Comparison of ENCODE assay signal across 16 mouse cellular contexts in genomic region chr9:78428185-78428584, GRCm38 (mm10). TPM values are rescaled to one million over a fixed set of nuclear protein-coding genes. Genes with fewer than 3 reads are reported as not detected.
DNase-seq lines count a peak whose midpoint lies in the region; ATAC-seq and TF ChIP-seq lines count a peak whose summit lies in the region.
"Had no signal": no experiment of that assay in that cellular context is flagged by ENCODE, and none has a peak within 500 bp of the region (broad histone marks: within the 10 kb centered on the region; RNA-seq: fewer than 3 reads in every experiment).

No protein-coding gene starts in this region.

- H3K27ac ChIP-seq in heart, embryonic 11.5 days (ENCODE audit: low read depth, low read length): no peak overlapping the region
- H3K27ac ChIP-seq in lung, postnatal 0 days (ENCODE audit: low read length): no peak overlapping the region
- no peak overlapping the region for H3K27ac ChIP-seq in liver, embryonic 11.5 days (ENCODE audit: low read depth, low read length)
- H3K27ac ChIP-seq in midbrain, embryonic 16.5 days (ENCODE audit: low read length): no peak overlapping the region
- H3K27ac ChIP-seq: heart, adult 2 months; intestine, embryonic 15.5 days had no signal

- 56% methylated on average over 6 of the region's 6 CpGs for WGBS in heart, embryonic 11.5 days (ENCODE audit: insufficient replicate concordance)
- 79% methylated on average over 6 of the region's 6 CpGs for WGBS in lung, postnatal 0 days
- WGBS in lung, adult 2 months: 82% methylated on average over 6 of the region's 6 CpGs
- WGBS in liver, embryonic 11.5 days: 41% methylated on average over 6 of the region's 6 CpGs
- WGBS in midbrain, embryonic 16.5 days: 74% methylated on average over 6 of the region's 6 CpGs

- no peaks in the 10 kb centered on the region for H3K36me3 ChIP-seq in heart, embryonic 11.5 days (ENCODE audit: control insufficient read depth, insufficient read depth, low read length)
- no peaks in the 10 kb centered on the region for H3K36me3 ChIP-seq in lung, postnatal 0 days (ENCODE audit: insufficient read depth, low read length)
- no peaks in the 10 kb centered on the region for H3K36me3 ChIP-seq in liver, embryonic 11.5 days (ENCODE audit: control insufficient read depth, insufficient read depth, low read length)
- no peaks in the 10 kb centered on the region for H3K36me3 ChIP-seq in midbrain, embryonic 16.5 days (ENCODE audit: control insufficient read depth, insufficient read depth, low read length)

- H3K9ac ChIP-seq in heart, embryonic 11.5 days (ENCODE audit: low read depth, low read length): no peak overlapping the region
- no peak overlapping the region for H3K9ac ChIP-seq in lung, postnatal 0 days (replicated peaks; ENCODE audit: low read depth)
- peak overlapping the region; percentile 54 for H3K9ac ChIP-seq in liver, embryonic 11.5 days (ENCODE audit: low read depth, low read length)
- H3K9ac ChIP-seq in midbrain, embryonic 16.5 days (ENCODE audit: low read depth, low read length): no peak overlapping the region

- H3K27me3 ChIP-seq in heart, embryonic 11.5 days (ENCODE audit: control insufficient read depth, insufficient read depth, low read length): no peaks in the 10 kb centered on the region; the same call in 1 of the 2 replicates
- no peaks in the 10 kb centered on the region for H3K27me3 ChIP-seq in lung, postnatal 0 days (replicated peaks; ENCODE audit: insufficient read depth, low read length)
- no peaks in the 10 kb centered on the region for H3K27me3 ChIP-seq in liver, embryonic 11.5 days (replicated peaks; ENCODE audit: control insufficient read depth, insufficient read depth, low read length)
- no peaks in the 10 kb centered on the region for H3K27me3 ChIP-seq in midbrain, embryonic 16.5 days (ENCODE audit: control insufficient read depth, insufficient read depth, low read depth, low read length)
- H3K27me3 ChIP-seq: intestine, embryonic 15.5 days had no signal

- H3K4me2 ChIP-seq in heart, embryonic 11.5 days: no peak overlapping the region
- 0 out of 2 replicates have a peak overlapping the region, but pooled peaks have one; percentile 63 for H3K4me2 ChIP-seq in lung, postnatal 0 days (replicated peaks; ENCODE audit: low read depth, low read length)
- H3K4me2 ChIP-seq in liver, embryonic 11.5 days: peak overlapping the region; percentile 59
- H3K4me2 ChIP-seq in midbrain, embryonic 16.5 days (ENCODE audit: low read length): no peak overlapping the region

- TF ChIP-seq POLR2A in lung, adult 2 months (IDR thresholded peaks at IDR 0.05; ENCODE audit: borderline replicate concordance, extremely low read depth, low read depth, low read length): no peak

- no peaks in the 10 kb centered on the region for H3K9me3 ChIP-seq in heart, embryonic 11.5 days (replicated peaks; ENCODE audit: control insufficient read depth, low read length)
- no peaks in the 10 kb centered on the region for H3K9me3 ChIP-seq in lung, postnatal 0 days (ENCODE audit: low read length)
- H3K9me3 ChIP-seq in liver, embryonic 11.5 days (ENCODE audit: control insufficient read depth, low read length): no peaks in the 10 kb centered on the region
- no peaks in the 10 kb centered on the region for H3K9me3 ChIP-seq in midbrain, embryonic 16.5 days (replicated peaks; ENCODE audit: control insufficient read depth, low read length, poor library complexity, severe bottlenecking)
- H3K9me3 ChIP-seq: intestine, embryonic 15.5 days had no signal

- no peak overlapping the region for H3K4me3 ChIP-seq in heart, embryonic 11.5 days (ENCODE audit: low read depth, low read length)
- no peak overlapping the region for H3K4me3 ChIP-seq in lung, postnatal 0 days (ENCODE audit: low read depth, low read length)
- H3K4me3 ChIP-seq in lung, adult 2 months (replicated peaks; ENCODE audit: extremely low read depth, low read depth, low read length): no peak overlapping the region
- peak overlapping the region; percentile 39 for H3K4me3 ChIP-seq in liver, embryonic 11.5 days (ENCODE audit: low read depth, low read length)
- no peak overlapping the region for H3K4me3 ChIP-seq in midbrain, embryonic 16.5 days (ENCODE audit: low read depth, low read length)
- H3K4me3 ChIP-seq: heart, adult 2 months had no signal

- ATAC-seq in heart, embryonic 11.5 days (replicated peaks; ENCODE audit: insufficient number of reproducible peaks, low FRiP score, low TSS enrichment): no peak
- peak; percentile 6; the same call in 1 of the 2 replicates for ATAC-seq in lung, postnatal 0 days
- ATAC-seq in liver, embryonic 11.5 days (replicated peaks; ENCODE audit: low FRiP score): peak; percentile 44
- peak; percentile 60 for ATAC-seq in neutrophil, adult 5-6 weeks (ENCODE audit: extremely low read depth, insufficient number of reproducible peaks, low FRiP score, poor library complexity, severe bottlenecking)
- no peak for ATAC-seq in midbrain, embryonic 16.5 days
- ATAC-seq: forebrain, embryonic 14.5 days; Patski had no signal

- TF ChIP-seq EP300 in lung, postnatal 0 days (IDR thresholded peaks at IDR 0.05): no peak

- H3K4me1 ChIP-seq in heart, embryonic 11.5 days (ENCODE audit: control insufficient read depth, insufficient read depth, low read length): peaks cover 6% of the 10 kb centered on the region; the same call in 1 of the 2 replicates
- no peaks in the 10 kb centered on the region for H3K4me1 ChIP-seq in lung, postnatal 0 days (ENCODE audit: insufficient read depth, low read depth, low read length)
- H3K4me1 ChIP-seq in lung, adult 2 months (ENCODE audit: control insufficient read depth, insufficient read depth, low read length): peaks cover 3% of the 10 kb centered on the region
- H3K4me1 ChIP-seq in liver, embryonic 11.5 days (replicated peaks; ENCODE audit: control insufficient read depth, insufficient read depth, low read length): peaks cover 5% of the 10 kb centered on the region
- H3K4me1 ChIP-seq in midbrain, embryonic 16.5 days (ENCODE audit: control insufficient read depth, insufficient read depth, low read length): no peaks in the 10 kb centered on the region

- no peak for TF ChIP-seq CTCF in lung, postnatal 0 days (IDR thresholded peaks at IDR 0.05)
- no peak for TF ChIP-seq CTCF in lung, adult 2 months (IDR thresholded peaks at IDR 0.05; ENCODE audit: insufficient read depth, low read length)

- DNase-seq in heart, adult 11 months: peak; percentile 93
- peak; percentile 17 for DNase-seq in lung, postnatal 0 days (ENCODE audit: low spot score)
- no peak for DNase-seq in lung, adult 2 months
- no peak for DNase-seq in liver, embryonic 11.5 days (ENCODE audit: low spot score)
- DNase-seq in gastrocnemius, postnatal 4 days (ENCODE audit: low spot score in 2 of 2): no peak
- DNase-seq: adrenal gland, postnatal 14 days; cerebellum, adult 2 months; thymus, postnatal 14 days had no signal

RNA-seq across cellular contexts. Expression of gene Cgas, which starts 14.9 kb away (rescaled TPM):
- polyA plus RNA-seq in heart, embryonic 11.5 days (2014; fragmentation: Nextera tagmentation; extraction: Ambion mirVana): 0.44 and 0.72 TPM in 2 replicates
- 0.86 TPM in 2 replicates for polyA plus RNA-seq in lung, postnatal 0 days (2015; fragmentation: Nextera tagmentation; extraction: Ambion mirVana)
- polyA plus RNA-seq in lung, adult 2 months (2012; rRNA removed): 0.83 and 0.98 TPM in 2 replicates
- 0.85 and 1.3 TPM in 2 replicates for polyA plus RNA-seq in liver, embryonic 11.5 days (2014; fragmentation: Nextera tagmentation; extraction: Ambion mirVana)
- total RNA-seq in neutrophil, adult 5-6 weeks (2017): 2.2 TPM in 2 replicates
- polyA plus RNA-seq in midbrain, embryonic 16.5 days (2015; fragmentation: Nextera tagmentation; extraction: Ambion mirVana): 0.53 and 0.74 TPM in 2 replicates
- total RNA-seq in gastrocnemius, postnatal 4 days (2021): 1 to 10 TPM; 1.3 to 1.7 TPM

RNA-seq across cellular contexts. Expression of gene Mto1, which starts 19.8 kb away (rescaled TPM):
- polyA plus RNA-seq in heart, embryonic 11.5 days (2014; fragmentation: Nextera tagmentation; extraction: Ambion mirVana): 27.6 and 28.2 TPM in 2 replicates
- 11.2 and 12.2 TPM in 2 replicates for polyA plus RNA-seq in lung, postnatal 0 days (2015; fragmentation: Nextera tagmentation; extraction: Ambion mirVana)
- polyA plus RNA-seq in lung, adult 2 months (2012; rRNA removed): 9.9 and 10.3 TPM in 2 replicates
- polyA plus RNA-seq in liver, embryonic 11.5 days (2014; fragmentation: Nextera tagmentation; extraction: Ambion mirVana): 43.0 and 44.4 TPM in 2 replicates
- total RNA-seq in neutrophil, adult 5-6 weeks (2017): 34.0 and 34.7 TPM in 2 replicates
- polyA plus RNA-seq in midbrain, embryonic 16.5 days (2015; fragmentation: Nextera tagmentation; extraction: Ambion mirVana): 27.9 and 29.3 TPM in 2 replicates
- 10 to 100 TPM; 14.7 to 17.4 TPM for total RNA-seq in gastrocnemius, postnatal 4 days (2021)

RNA-seq across cellular contexts. Expression of gene Gm17324, which starts 20.4 kb away (rescaled TPM):
- 0.46 TPM in 1 of 2 replicates, not detected in the other for polyA plus RNA-seq in heart, embryonic 11.5 days (2014; fragmentation: Nextera tagmentation; extraction: Ambion mirVana)
- polyA plus RNA-seq in lung, postnatal 0 days (2015; fragmentation: Nextera tagmentation; extraction: Ambion mirVana): 0.80 and 0.88 TPM in 2 replicates
- polyA plus RNA-seq in lung, adult 2 months (2012; rRNA removed): 0.17 TPM in 1 of 2 replicates, not detected in the other
- polyA plus RNA-seq in liver, embryonic 11.5 days (2014; fragmentation: Nextera tagmentation; extraction: Ambion mirVana): 0.96 and 1.2 TPM in 2 replicates
- not detected in 2 replicates for total RNA-seq in neutrophil, adult 5-6 weeks (2017)
- 1.7 and 2.1 TPM in 2 replicates for polyA plus RNA-seq in midbrain, embryonic 16.5 days (2015; fragmentation: Nextera tagmentation; extraction: Ambion mirVana)
- under 1 TPM in 1 of 2 experiments, not detected in 1; 0.52 TPM for total RNA-seq in gastrocnemius, postnatal 4 days (2021)
- total RNA-seq: adrenal gland, postnatal 14 days; heart, adult 2 months had no signal
- polyA plus RNA-seq: heart, adult 2 months; Patski had no signal

RNA-seq across cellular contexts. Expression of gene Ddx43, which starts 32.6 kb away (rescaled TPM):
- 0.32 TPM in 1 of 2 replicates, not detected in the other for polyA plus RNA-seq in heart, embryonic 11.5 days (2014; fragmentation: Nextera tagmentation; extraction: Ambion mirVana)
- polyA plus RNA-seq in lung, postnatal 0 days (2015; fragmentation: Nextera tagmentation; extraction: Ambion mirVana): 0.05 TPM in 1 of 2 replicates, not detected in the other
- 0.05 and 0.06 TPM in 2 replicates for polyA plus RNA-seq in lung, adult 2 months (2012; rRNA removed)
- 0.19 and 0.21 TPM in 2 replicates for polyA plus RNA-seq in liver, embryonic 11.5 days (2014; fragmentation: Nextera tagmentation; extraction: Ambion mirVana)
- total RNA-seq in neutrophil, adult 5-6 weeks (2017): 0.58 TPM in 1 of 2 replicates, not detected in the other
- polyA plus RNA-seq in midbrain, embryonic 16.5 days (2015; fragmentation: Nextera tagmentation; extraction: Ambion mirVana): 0.36 and 0.57 TPM in 2 replicates
- under 1 TPM; 0.12 to 0.18 TPM for total RNA-seq in gastrocnemius, postnatal 4 days (2021)
- total RNA-seq: adrenal gland, postnatal 14 days; heart, adult 2 months had no signal
- polyA plus RNA-seq: embryonic facial prominence, embryonic 11.5 days; heart, adult 2 months had no signal

RNA-seq across cellular contexts. Expression of gene Ooep, which starts 49.7 kb away (rescaled TPM):
- 0.77 and 0.99 TPM in 2 replicates for polyA plus RNA-seq in heart, embryonic 11.5 days (2014; fragmentation: Nextera tagmentation; extraction: Ambion mirVana)
- 3.3 and 4.1 TPM in 2 replicates for polyA plus RNA-seq in lung, postnatal 0 days (2015; fragmentation: Nextera tagmentation; extraction: Ambion mirVana)
- 0.28 and 0.37 TPM in 2 replicates for polyA plus RNA-seq in lung, adult 2 months (2012; rRNA removed)
- 0.12 and 0.16 TPM in 2 replicates for polyA plus RNA-seq in liver, embryonic 11.5 days (2014; fragmentation: Nextera tagmentation; extraction: Ambion mirVana)
- not detected in 2 replicates for total RNA-seq in neutrophil, adult 5-6 weeks (2017)
- polyA plus RNA-seq in midbrain, embryonic 16.5 days (2015; fragmentation: Nextera tagmentation; extraction: Ambion mirVana): 6.9 and 9.1 TPM in 2 replicates
- under 1 TPM in 1 of 2 experiments, not detected in 1; 0.20 TPM for total RNA-seq in gastrocnemius, postnatal 4 days (2021)
- total RNA-seq: adrenal gland, postnatal 14 days; heart, adult 2 months had no signal
- polyA plus RNA-seq: heart, adult 2 months; Patski had no signal

Comparison
In these comparisons a context has a peak if more than half of its experiments do, and no peak if none do; other contexts are left out.
1. DNase-seq: peak in heart, adult 11 months (single experiment) and lung, postnatal 0 days (single experiment); none in lung, adult 2 months (single experiment), liver, embryonic 11.5 days (single experiment) and gastrocnemius, postnatal 4 days (0 of 2).
2. ATAC-seq: peak in lung, postnatal 0 days (single experiment), liver, embryonic 11.5 days (single experiment) and neutrophil, adult 5-6 weeks (single experiment); none in heart, embryonic 11.5 days (single experiment) and midbrain, embryonic 16.5 days (single experiment).
3. H3K4me2 ChIP-seq: peak in lung, postnatal 0 days (single experiment) and liver, embryonic 11.5 days (single experiment); none in heart, embryonic 11.5 days (single experiment) and midbrain, embryonic 16.5 days (single experiment).